Mouse (Mus musculus): ENCODE data around the gene U90926.

DNA sequence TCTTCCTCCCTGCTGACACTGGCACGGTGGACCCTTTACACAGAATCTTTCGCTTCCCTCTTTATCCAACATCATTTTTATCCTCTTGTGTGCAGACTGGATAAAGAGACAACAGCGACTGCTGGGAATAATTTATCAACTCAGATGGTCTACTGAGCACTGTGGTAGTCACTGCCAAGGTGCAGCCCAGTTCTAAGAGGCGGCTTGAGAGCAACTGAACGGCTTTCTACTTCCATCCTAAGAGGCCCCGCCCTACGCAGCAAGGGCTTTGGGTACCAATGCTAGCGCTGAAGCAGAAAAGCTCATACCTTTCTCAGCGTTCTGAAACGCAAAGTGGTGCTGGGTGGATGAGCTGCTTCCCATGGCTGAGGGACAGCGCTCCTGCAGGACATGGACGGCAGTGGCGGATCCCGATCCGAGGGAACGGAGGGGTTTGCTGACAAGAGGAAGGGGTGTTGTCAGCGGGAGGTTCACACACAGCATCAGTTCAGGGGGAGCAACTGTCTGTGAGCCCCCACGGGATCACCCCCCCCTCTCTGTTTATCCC, 37.7 kb upstream of the U90926 start:
- TF ChIP-seq CTCF (IDR thresholded peaks at IDR 0.05; ENCODE audit: low read depth, low read length): no peak
- no peak for TF ChIP-seq POLR2A (IDR thresholded peaks at IDR 0.05; ENCODE audit: borderline replicate concordance, low read depth, low read length)

Measured in bone marrow macrophage, adult 2 months (primary cell).